Mouse (Mus musculus) forebrain, postnatal 0 days (tissue): ENCODE data around the gene Camsap2. TPM values are rescaled to one million over a fixed set of nuclear protein-coding genes. Genes with fewer than 3 reads are reported as not detected.

Experiments
- ATAC-seq: fragments of 200-750 bp; cut with Nextera tagmentation; 2 replicates; pipeline ENCODE4 v1.8.0; 2017; ENCODE audit warnings: mild to moderate bottlenecking, moderate library complexity
- DNase-seq: peaks from one replicate; pipeline ENCODE4 v3.0.0-alpha.2; 2015
- H3K27ac ChIP-seq: fragments of 300-500 bp; sonication (generic); 2 replicates; pipeline ENCODE4 v1.5.1; 2014; ENCODE audit warnings: low read depth, mild to moderate bottlenecking, antibody characterized with exemption, low read length, moderate library complexity, mixed read lengths
- H3K27me3 ChIP-seq: fragments of 300-500 bp; sonication (generic); 2 replicates; pipeline ENCODE4 v1.6.1; 2014; ENCODE audit warnings: mild to moderate bottlenecking, low read length, mixed read lengths; ENCODE audit not compliant: insufficient read depth
- H3K36me3 ChIP-seq: fragments of 300-500 bp; sonication (generic); 2 replicates; pipeline ENCODE4 v1.6.1; 2014; ENCODE audit warnings: mild to moderate bottlenecking, moderate library complexity; ENCODE audit not compliant: insufficient read depth
- H3K4me1 ChIP-seq: fragments of 300-500 bp; sonication (generic); 2 replicates; pipeline ENCODE4 v1.6.1; 2014; ENCODE audit warnings: antibody characterized with exemption; ENCODE audit not compliant: insufficient read depth
- H3K4me2 ChIP-seq: fragments of 300-500 bp; sonication (generic); 2 replicates; pipeline ENCODE4 v1.6.1; 2014; ENCODE audit warnings: low read depth, mild to moderate bottlenecking, moderate library complexity
- H3K4me3 ChIP-seq: fragments of 300-500 bp; sonication (generic); 2 replicates; pipeline ENCODE4 v1.5.1; 2014; ENCODE audit warnings: low read depth, low read length, mixed read lengths
- H3K9ac ChIP-seq: fragments of 300-500 bp; sonication (generic); 2 replicates; pipeline ENCODE4 v1.6.1; 2014; ENCODE audit warnings: mild to moderate bottlenecking
- H3K9me3 ChIP-seq: fragments of 300-500 bp; sonication (generic); 2 replicates; pipeline ENCODE4 v1.6.1; 2016; ENCODE audit warnings: low read length
- CTCF ChIP-seq: sonication (generic); IDR thresholded peaks from 2 replicates; pipeline ENCODE4 v1.5.1; 2016; ENCODE audit warnings: antibody characterized with exemption, control low read depth, low read depth
- WGBS: fragments of 180-500 bp; shearing (Covaris S2); extraction: QIAGEN DNeasy Blood & Tissue Kit; methylation state at CpG from one replicate; pipeline ENCODE4 v1.1.7; 2014; 5-methylcytosine and 5-hydroxymethylcytosine counted together
- polyA plus RNA-seq: library from polyadenylated mRNA; unstranded; fragments of >200 nt; fragmentation: Nextera tagmentation; extraction: Ambion mirVana; gene quantifications from 2 replicates; pipeline ENCODE4 v1.2.1, GENCODE M21; 2015
- total RNA-seq: library from RNA; depleted of rRNA; stranded (reverse); fragments of >200 nt; gene quantifications from 2 replicates; pipeline ENCODE4 v1.2.3, GENCODE M21; 2014

Gene Camsap2
- total and polyA plus RNA-seq, 2 experiments from 2014 or later = 20.1 to 135 TPM

GRCm38 (mm10) chr1:136358841-136359360 is 13.0 kb upstream of the Camsap2 start:
- H3K27me3 ChIP-seq = no peaks in the 10 kb centered on the region

GRCm38 (mm10) chr1:136355651-136356050 is 9.7 kb upstream of the Camsap2 start:
- no peak overlapping the region for H3K4me3 ChIP-seq
- H3K27ac ChIP-seq = no peak overlapping the region
- H3K4me2 ChIP-seq = no peak overlapping the region
- H3K27me3 ChIP-seq = no peaks in the 10 kb centered on the region
- no peaks in the 10 kb centered on the region for H3K9me3 ChIP-seq
- no peaks in the 10 kb centered on the region for H3K36me3 ChIP-seq
- DNase-seq (no peak), ATAC-seq (no peak)
- no peak overlapping the region for H3K9ac ChIP-seq
- no peaks in the 10 kb centered on the region for H3K4me1 ChIP-seq
- WGBS = 83% methylated on average over 4 of the region's 4 CpGs
- TF ChIP-seq CTCF = no peak

More at GRCm38 (mm10) chr1:136358841-136359360, 13.0 kb upstream of the Camsap2 start:
- DNase-seq = no peak
- no peaks in the 10 kb centered on the region for H3K36me3 ChIP-seq
- H3K4me1 ChIP-seq = no peaks in the 10 kb centered on the region
- ATAC-seq = no peak
- no peak for TF ChIP-seq CTCF
- H3K27ac ChIP-seq = no peak overlapping the region
- H3K9me3 ChIP-seq = no peaks in the 10 kb centered on the region
- 76% methylated on average over 7 of the region's 7 CpGs for WGBS
- H3K9ac ChIP-seq = no peak overlapping the region
- no peak overlapping the region for H3K4me2 ChIP-seq
- H3K4me3 ChIP-seq = no peak overlapping the region

GRCm38 (mm10) chr1:136350699-136351200 is 4.8 kb upstream of the Camsap2 start:
- Histone ChIP-seq H3K9me3 (no peaks in the 10 kb centered on the region), H3K36me3 (no peaks in the 10 kb centered on the region), H3K4me3 (no peak overlapping the region), H3K27ac (no peak overlapping the region), H3K4me2 (no peak overlapping the region), H3K4me1 (peaks cover 4% of the 10 kb centered on the region; the same call in 1 of the 2 replicates), H3K9ac (no peak overlapping the region), H3K27me3 (no peaks in the 10 kb centered on the region)
- 60% methylated on average over 3 of the region's 3 CpGs for WGBS
- no peak for DNase-seq
- no peak for TF ChIP-seq CTCF
- ATAC-seq = no peak

GRCm38 (mm10) chr1:136348137-136348536 is 2.2 kb upstream of the Camsap2 start:
- H3K4me1 ChIP-seq = peaks cover 7% of the 10 kb centered on the region; the same call in 1 of the 2 replicates
- no peak overlapping the region for H3K4me2 ChIP-seq
- no peak for ATAC-seq
- H3K36me3 ChIP-seq = no peaks in the 10 kb centered on the region
- no peaks in the 10 kb centered on the region for H3K9me3 ChIP-seq
- no peak overlapping the region for H3K27ac ChIP-seq
- no peak overlapping the region for H3K4me3 ChIP-seq
- H3K27me3 ChIP-seq = no peaks in the 10 kb centered on the region
- TF ChIP-seq CTCF = no peak
- 71% methylated on average over 5 of the region's 5 CpGs for WGBS
- H3K9ac ChIP-seq = no peak overlapping the region
- DNase-seq = no peak

- Histone ChIP-seq H3K4me1 (peaks cover 15% of the 10 kb centered on the region; the same call in 1 of the 2 replicates), H3K4me2 (no peak overlapping the region), H3K9ac (no peak overlapping the region), H3K36me3 (no peaks in the 10 kb centered on the region), H3K27me3 (no peaks in the 10 kb centered on the region), H3K4me3 (no peak overlapping the region), H3K27ac (no peak overlapping the region), H3K9me3 (no peaks in the 10 kb centered on the region)
- 60% methylated on average over 4 of the region's 4 CpGs for WGBS
- ATAC-seq (no peak), DNase-seq (no peak)
- no peak for TF ChIP-seq CTCF
These were observed 1.2 kb upstream of the Camsap2 start for GRCm38 (mm10) chr1:136347140-136347539.

- TF ChIP-seq CTCF = no peak
- peak overlapping the region; percentile 85 for H3K4me2 ChIP-seq
- no peak for DNase-seq
- peak overlapping the region; percentile 95 for H3K9ac ChIP-seq
- no peaks in the 10 kb centered on the region for H3K27me3 ChIP-seq
- peak overlapping the region; percentile 98 for H3K27ac ChIP-seq
- WGBS = 5% methylated on average over 12 of the region's 12 CpGs
- no peaks in the 10 kb centered on the region for H3K36me3 ChIP-seq
- peaks cover 19% of the 10 kb centered on the region; the same call in 1 of the 2 replicates for H3K4me1 ChIP-seq
- no peak for ATAC-seq
- H3K4me3 ChIP-seq = peak overlapping the region; percentile 96
- no peaks in the 10 kb centered on the region for H3K9me3 ChIP-seq
These were observed 600 bp upstream of the Camsap2 start for GRCm38 (mm10) chr1:136346373-136347035.

GRCm38 (mm10) chr1:136344768-136345453 is 993 bp downstream of the Camsap2 start:
- peaks cover 19% of the 10 kb centered on the region; the same call in 1 of the 2 replicates for H3K4me1 ChIP-seq
- H3K9ac ChIP-seq = peak overlapping the region; percentile 95
- H3K4me3 ChIP-seq = peak overlapping the region; percentile 96
- H3K27ac ChIP-seq = peak overlapping the region; percentile 98
- under 1% methylated on average over 22 of the region's 22 CpGs for WGBS
- TF ChIP-seq CTCF = no peak
- no peaks in the 10 kb centered on the region for H3K27me3 ChIP-seq
- no peaks in the 10 kb centered on the region for H3K36me3 ChIP-seq
- H3K9me3 ChIP-seq = no peaks in the 10 kb centered on the region
- H3K4me2 ChIP-seq = peak overlapping the region; percentile 85
- no peak for ATAC-seq
- peak; percentile 51 for DNase-seq
